Mouse (Mus musculus): ENCODE results near the gene Psd4. TPM values are rescaled to one million over a fixed set of nuclear protein-coding genes. Genes with fewer than 3 reads are reported as not detected.
A peak's percentile ranks its signal among the peaks of the same experiment; 100 is the strongest.

Psd4 gene
- polyA plus RNA-seq, 1 experiment = not detected

DNA sequence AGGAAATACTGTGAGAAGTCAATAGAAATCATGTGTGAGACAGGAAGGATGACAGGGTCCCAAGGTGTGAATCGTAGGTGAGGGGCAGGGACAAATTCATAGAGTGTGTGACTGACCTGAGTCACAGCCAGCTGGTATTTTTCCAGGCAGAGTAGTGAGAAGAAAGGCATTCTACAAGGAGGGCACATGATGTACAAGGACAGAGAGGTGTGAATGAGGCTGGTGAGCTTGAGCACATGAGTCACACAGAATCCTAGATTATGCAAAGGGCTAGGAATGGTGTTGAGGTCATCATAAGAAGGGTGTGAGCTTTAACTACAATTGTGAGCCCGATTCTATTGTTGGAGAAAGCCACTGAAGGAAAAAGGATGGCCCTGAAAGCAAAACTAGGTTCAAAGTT is 72.7 kb downstream of the Psd4 start:
- H3K27me3 ChIP-seq (ENCODE audit: control insufficient read depth, insufficient read depth, insufficient read length) = no peaks in the 10 kb centered on the region
- no peak overlapping the region for H3K4me3 ChIP-seq
- no peaks in the 10 kb centered on the region for H3K79me2 ChIP-seq (ENCODE audit: control insufficient read depth, insufficient read depth)
- H3K4me2 ChIP-seq (ENCODE audit: low read depth) = no peak overlapping the region
- TF ChIP-seq SRF (IDR thresholded peaks at IDR 0.05; ENCODE audit: control insufficient read depth, insufficient read length, low read depth) = no peak
- no peak for TF ChIP-seq E2F4 (IDR thresholded peaks at IDR 0.05; ENCODE audit: insufficient read depth)
- TF ChIP-seq POLR2A (IDR thresholded peaks at IDR 0.05; ENCODE audit: insufficient read length, low read depth) = no peak
- no peaks in the 10 kb centered on the region for H3K36me3 ChIP-seq (ENCODE audit: control insufficient read depth, insufficient read depth)
- H3ac ChIP-seq (ENCODE audit: control insufficient read depth, insufficient read length) = no peak overlapping the region

DNA sequence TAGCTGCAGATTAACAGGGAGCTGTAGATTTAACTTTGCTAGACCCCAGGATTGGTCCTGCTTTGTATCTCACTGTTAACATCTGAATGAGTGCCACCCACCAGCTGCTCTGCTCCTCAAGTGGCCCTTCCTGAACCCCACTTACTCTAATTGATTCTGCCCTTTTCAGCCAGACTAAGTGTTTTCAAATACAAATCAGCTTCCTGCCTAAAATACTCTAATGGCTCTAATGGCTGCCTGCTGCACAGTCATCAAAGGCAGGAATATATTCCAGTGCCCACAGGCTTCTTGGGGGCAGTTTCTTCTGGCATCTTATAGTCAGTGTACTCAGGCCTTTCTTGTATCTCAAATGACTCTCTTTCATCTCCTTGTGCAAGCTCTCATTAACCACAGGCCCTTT is 74.5 kb downstream of the Psd4 start:
- Histone ChIP-seq H3K27me3 (ENCODE audit: control insufficient read depth, insufficient read depth, insufficient read length) (no peaks in the 10 kb centered on the region), H3K36me3 (ENCODE audit: control insufficient read depth, insufficient read depth) (no peaks in the 10 kb centered on the region), H3K79me2 (ENCODE audit: control insufficient read depth, insufficient read depth) (no peaks in the 10 kb centered on the region), H3K4me2 (ENCODE audit: low read depth) (no peak overlapping the region), H3ac (ENCODE audit: control insufficient read depth, insufficient read length) (no peak overlapping the region), H3K4me3 (no peak overlapping the region)
- no peak for TF ChIP-seq SRF (IDR thresholded peaks at IDR 0.05; ENCODE audit: control insufficient read depth, insufficient read length, low read depth)
- no peak for TF ChIP-seq MYOG (IDR thresholded peaks at IDR 0.05; ENCODE audit: control insufficient read depth in 1 of 3, insufficient read depth in 1 of 3, insufficient read length in 2 of 3, low read depth in 2 of 3)

DNA sequence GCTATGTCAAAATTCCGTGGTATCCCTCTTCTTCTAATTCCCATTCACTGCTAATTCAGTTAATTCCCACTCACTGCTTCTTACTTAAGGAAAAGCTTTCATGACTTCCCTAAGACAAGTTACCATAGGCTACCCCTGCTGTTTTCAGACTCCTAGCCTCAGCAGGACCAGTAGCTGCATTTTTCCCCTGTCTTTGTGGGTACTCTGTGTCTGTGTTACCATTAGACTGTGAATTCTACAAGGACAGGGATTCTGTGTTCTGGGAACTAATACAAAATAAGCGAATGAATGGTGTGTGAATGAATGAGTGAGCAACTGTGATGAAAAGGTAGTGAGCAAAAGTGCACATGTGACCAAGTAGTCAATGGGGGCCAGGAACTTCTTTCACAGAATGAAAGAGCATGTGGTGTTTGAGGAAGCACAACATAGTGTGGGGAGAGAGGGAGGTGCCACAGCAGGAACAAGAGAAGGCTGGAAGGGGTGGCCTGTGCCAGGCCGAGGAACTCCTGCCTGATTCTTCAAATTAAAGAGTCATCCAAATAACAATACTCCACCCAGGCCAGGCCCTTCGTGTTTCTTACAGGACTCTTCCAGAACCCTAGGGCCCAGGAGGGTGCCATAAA is 75.0 kb downstream of the Psd4 start:
- Histone ChIP-seq H3ac (ENCODE audit: control insufficient read depth, insufficient read length) (no peak overlapping the region), H3K36me3 (ENCODE audit: control insufficient read depth, insufficient read depth) (no peaks in the 10 kb centered on the region), H3K4me3 (no peak overlapping the region), H3K27me3 (ENCODE audit: control insufficient read depth, insufficient read depth, insufficient read length) (no peaks in the 10 kb centered on the region), H3K4me2 (ENCODE audit: low read depth) (no peak overlapping the region), H3K79me2 (ENCODE audit: control insufficient read depth, insufficient read depth) (no peaks in the 10 kb centered on the region)
- TF ChIP-seq REST (IDR thresholded peaks at IDR 0.05; ENCODE audit: insufficient read depth, insufficient read length) (no peak), E2F4 (IDR thresholded peaks at IDR 0.05; ENCODE audit: insufficient read depth) (no peak), MYOD1 (IDR thresholded peaks at IDR 0.05; ENCODE audit: control insufficient read depth in 1 of 3, insufficient read length in 2 of 3, low read depth in 2 of 3) (no peak), TCF3 (IDR thresholded peaks at IDR 0.05; ENCODE audit: insufficient read length, low read depth) (no peak), MYOG (IDR thresholded peaks at IDR 0.05; ENCODE audit: control insufficient read depth in 1 of 3, insufficient read depth in 1 of 3, insufficient read length in 2 of 3, low read depth in 2 of 3) (no peak), MAX (IDR thresholded peaks at IDR 0.05; ENCODE audit: low read depth) (no peak)

DNA sequence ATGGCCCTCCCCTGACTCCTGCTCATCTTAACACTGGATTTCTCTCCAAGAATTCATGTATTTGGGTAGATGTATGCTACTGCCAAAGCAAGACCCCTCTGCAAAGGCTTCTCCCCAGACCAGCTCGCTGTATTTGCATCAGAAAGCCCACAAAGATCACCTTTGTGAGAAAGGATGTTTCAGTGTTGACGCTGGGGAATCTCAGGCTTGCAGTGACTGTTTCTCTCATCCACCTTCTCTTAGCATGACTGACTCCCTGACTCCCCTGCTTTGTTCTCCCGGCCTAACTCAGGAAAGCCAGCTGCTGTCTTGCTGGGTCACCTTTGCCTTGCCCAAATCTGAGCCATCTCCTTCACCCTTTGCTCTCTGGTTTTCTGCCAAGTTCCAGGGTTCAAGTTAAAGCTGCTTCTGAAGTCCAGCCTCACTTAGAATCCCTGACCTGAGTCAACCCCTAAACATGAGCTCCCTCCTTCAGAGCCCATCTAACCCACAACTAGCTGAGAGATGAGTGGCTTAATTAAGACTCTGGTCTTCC is 75.9 kb downstream of the Psd4 start:
- no peak overlapping the region for H3ac ChIP-seq (ENCODE audit: control insufficient read depth, insufficient read length)
- no peak overlapping the region for H3K4me3 ChIP-seq
- H3K36me3 ChIP-seq (ENCODE audit: control insufficient read depth, insufficient read depth) = no peaks in the 10 kb centered on the region
- TF ChIP-seq MYOD1 (IDR thresholded peaks at IDR 0.05; ENCODE audit: control insufficient read depth in 1 of 3, insufficient read length in 2 of 3, low read depth in 2 of 3) (no peak), CEBPB (IDR thresholded peaks at IDR 0.05; ENCODE audit: insufficient read depth, poor library complexity, severe bottlenecking) (no peak), SRF (IDR thresholded peaks at IDR 0.05; ENCODE audit: control insufficient read depth, insufficient read length, low read depth) (no peak), E2F4 (IDR thresholded peaks at IDR 0.05; ENCODE audit: insufficient read depth) (no peak), POLR2A (IDR thresholded peaks at IDR 0.05; ENCODE audit: insufficient read length, low read depth) (no peak), REST (IDR thresholded peaks at IDR 0.05; ENCODE audit: insufficient read depth, insufficient read length) (no peak), TCF12 (IDR thresholded peaks at IDR 0.05; ENCODE audit: insufficient read depth, poor library complexity, severe bottlenecking) (no peak), USF1 (IDR thresholded peaks at IDR 0.05; ENCODE audit: low read depth) (no peak), TCF3 (IDR thresholded peaks at IDR 0.05; ENCODE audit: insufficient read length, low read depth) (no peak)
- H3K79me2 ChIP-seq (ENCODE audit: control insufficient read depth, insufficient read depth) = no peaks in the 10 kb centered on the region
- no peaks in the 10 kb centered on the region for H3K27me3 ChIP-seq (ENCODE audit: control insufficient read depth, insufficient read depth, insufficient read length)
- no peak overlapping the region for H3K4me2 ChIP-seq (ENCODE audit: low read depth)

DNA sequence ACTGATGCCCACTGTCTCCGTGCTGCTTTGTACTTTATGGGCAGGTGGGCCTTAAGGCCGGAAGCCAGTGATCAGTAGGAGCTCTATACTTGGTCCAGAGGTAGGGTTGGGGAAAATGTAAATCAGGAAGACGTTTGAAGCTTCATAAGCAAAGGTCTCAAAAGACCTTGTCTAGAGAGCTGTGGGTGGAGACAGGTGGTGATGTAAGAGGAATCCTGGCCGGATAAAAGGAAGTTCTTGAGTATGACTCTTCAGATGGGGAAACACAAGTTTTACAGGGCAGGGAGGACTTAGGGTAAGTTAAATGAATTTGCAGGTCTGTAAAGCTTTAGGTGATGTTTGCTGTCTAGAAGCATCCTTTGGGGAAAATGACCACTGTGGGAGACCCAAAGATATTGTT is 81.7 kb downstream of the Psd4 start:
- Histone ChIP-seq H3K4me3 (no peak overlapping the region), H3K36me3 (ENCODE audit: control insufficient read depth, insufficient read depth) (no peaks in the 10 kb centered on the region), H3K4me2 (ENCODE audit: low read depth) (no peak overlapping the region), H3K27me3 (ENCODE audit: control insufficient read depth, insufficient read depth, insufficient read length) (no peaks in the 10 kb centered on the region), H3ac (ENCODE audit: control insufficient read depth, insufficient read length) (no peak overlapping the region), H3K79me2 (ENCODE audit: control insufficient read depth, insufficient read depth) (no peaks in the 10 kb centered on the region)
- TF ChIP-seq REST (IDR thresholded peaks at IDR 0.05; ENCODE audit: insufficient read depth, insufficient read length) = no peak
- no peak for TF ChIP-seq POLR2A (IDR thresholded peaks at IDR 0.05; ENCODE audit: insufficient read length, low read depth)

DNA sequence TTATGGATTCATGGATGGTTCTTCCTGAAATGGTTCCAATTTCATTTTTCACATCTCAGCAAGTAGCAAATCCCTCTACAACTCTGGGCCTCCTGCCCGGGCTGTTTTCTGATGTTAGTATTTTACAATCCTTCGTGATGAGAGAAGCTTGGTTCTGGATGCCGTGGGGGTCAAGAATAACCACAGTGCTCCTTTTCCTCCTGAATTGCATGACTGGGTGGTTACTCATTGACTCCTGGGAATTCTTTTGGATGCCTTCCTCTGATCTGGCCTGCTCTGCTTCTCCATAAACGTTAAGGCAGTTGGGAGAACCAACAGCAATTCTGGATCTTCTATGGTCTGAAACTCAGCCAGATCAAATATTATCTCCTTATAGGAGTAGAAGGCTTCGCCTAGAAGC is 85.8 kb downstream of the Psd4 start:
- TF ChIP-seq MAX (IDR thresholded peaks at IDR 0.05; ENCODE audit: low read depth) (no peak), MYOD1 (IDR thresholded peaks at IDR 0.05; ENCODE audit: control insufficient read depth in 1 of 3, insufficient read length in 2 of 3, low read depth in 2 of 3) (no peak), MYOG (IDR thresholded peaks at IDR 0.05; ENCODE audit: control insufficient read depth in 1 of 3, insufficient read depth in 1 of 3, insufficient read length in 2 of 3, low read depth in 2 of 3) (no peak), CEBPB (IDR thresholded peaks at IDR 0.05; ENCODE audit: insufficient read depth, poor library complexity, severe bottlenecking) (0 out of 2 replicates have a peak, but pooled peaks have one; percentile 24), TCF12 (IDR thresholded peaks at IDR 0.05; ENCODE audit: insufficient read depth, poor library complexity, severe bottlenecking) (no peak)
- H3K4me3 ChIP-seq = no peak overlapping the region
- no peaks in the 10 kb centered on the region for H3K79me2 ChIP-seq (ENCODE audit: control insufficient read depth, insufficient read depth)
- peak overlapping the region; percentile 19 for H3K4me2 ChIP-seq (ENCODE audit: low read depth)
- no peak overlapping the region for H3ac ChIP-seq (ENCODE audit: control insufficient read depth, insufficient read length)
- H3K27me3 ChIP-seq (ENCODE audit: control insufficient read depth, insufficient read depth, insufficient read length) = no peaks in the 10 kb centered on the region
- H3K36me3 ChIP-seq (ENCODE audit: control insufficient read depth, insufficient read depth) = no peaks in the 10 kb centered on the region

Data from myocyte (in vitro differentiated cells).